Mouse (Mus musculus) midbrain, embryonic 13.5 days (tissue): ENCODE results near the gene Cog3. TPM values are rescaled to one million over a fixed set of nuclear protein-coding genes. Genes with fewer than 3 reads are reported as not detected.

Experiments used
- ATAC-seq: fragments of 200-750 bp; cut with Nextera tagmentation; 2 replicates; pipeline ENCODE4 v1.8.0; 2017; ENCODE audit warnings: mild to moderate bottlenecking, moderate TSS enrichment, moderate library complexity
- H3K27ac ChIP-seq: fragments of 300-500 bp; sonication (generic); 2 replicates; pipeline ENCODE4 v1.5.1; 2015; ENCODE audit warnings: inconsistent platforms, mild to moderate bottlenecking, moderate library complexity
- H3K27me3 ChIP-seq: fragments of 300-500 bp; sonication (generic); 2 replicates; pipeline ENCODE4 v1.6.1; 2015; ENCODE audit warnings: mild to moderate bottlenecking, inconsistent platforms
- H3K36me3 ChIP-seq: fragments of 300-500 bp; sonication (generic); 2 replicates; pipeline ENCODE4 v1.6.1; 2015; ENCODE audit warnings: mild to moderate bottlenecking, inconsistent platforms
- H3K4me1 ChIP-seq: fragments of 300-500 bp; sonication (generic); replicated peaks from 2 replicates; pipeline ENCODE4 v1.6.1; 2015; ENCODE audit warnings: inconsistent platforms
- H3K4me2 ChIP-seq: fragments of 300-500 bp; sonication (generic); replicated peaks from 2 replicates; pipeline ENCODE4 v1.6.1; 2015; ENCODE audit warnings: moderate library complexity, mild to moderate bottlenecking, inconsistent platforms
- H3K4me3 ChIP-seq: fragments of 300-500 bp; sonication (generic); replicated peaks from 2 replicates; pipeline ENCODE4 v1.5.1; 2015; ENCODE audit warnings: mild to moderate bottlenecking, inconsistent platforms
- H3K9ac ChIP-seq: fragments of 300-500 bp; sonication (generic); replicated peaks from 2 replicates; pipeline ENCODE4 v1.6.1; 2015; ENCODE audit warnings: mild to moderate bottlenecking, inconsistent platforms
- H3K9me3 ChIP-seq: fragments of 300-500 bp; sonication (generic); 2 replicates; pipeline ENCODE4 v1.6.1; 2016; ENCODE audit warnings: mild to moderate bottlenecking, inconsistent platforms
- WGBS: fragments of 180-500 bp; shearing (Covaris S2); methylation state at CpG from one replicate; pipeline ENCODE4 v1.1.7; 2015; 5-methylcytosine and 5-hydroxymethylcytosine counted together
- polyA plus RNA-seq: library from polyadenylated mRNA; unstranded; fragments of >200 nt; fragmentation: Nextera tagmentation; extraction: Ambion mirVana; gene quantifications from 2 replicates; pipeline ENCODE4 v1.2.1, GENCODE M21; 2015

Cog3 gene
- polyA plus RNA-seq, 1 experiment from 2014 or later = 20.5 TPM

DNA sequence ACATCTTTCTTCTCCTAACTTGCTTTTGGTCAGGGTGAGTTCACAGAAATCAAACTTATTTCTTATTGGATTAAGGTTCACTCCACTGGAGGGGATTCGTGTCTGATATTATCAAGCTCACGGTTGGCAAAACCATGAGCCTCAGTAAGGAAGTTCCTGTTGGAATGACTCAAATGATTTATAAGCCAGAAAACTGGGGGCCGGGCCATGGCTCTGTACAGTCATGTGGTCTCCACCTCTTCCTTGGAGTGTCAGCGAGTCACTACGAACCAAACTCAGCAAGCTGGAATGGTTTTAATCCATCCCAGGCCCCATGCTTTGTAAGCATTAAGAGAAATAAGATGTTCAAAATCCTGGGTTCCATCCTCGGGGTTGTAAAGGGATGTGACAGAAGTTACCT is 2.7 kb upstream of the Cog3 start:
- H3K9me3 ChIP-seq = no peaks in the 10 kb centered on the region
- H3K4me1 ChIP-seq = peaks cover 19% of the 10 kb centered on the region
- no peak overlapping the region for H3K4me3 ChIP-seq
- H3K4me2 ChIP-seq = no peak overlapping the region
- no peak overlapping the region for H3K9ac ChIP-seq
- 90% methylated on average over 6 of the region's 6 CpGs for WGBS
- peaks cover 2% of the 10 kb centered on the region for H3K36me3 ChIP-seq
- H3K27me3 ChIP-seq = peaks cover 7% of the 10 kb centered on the region; the same call in 1 of the 2 replicates
- ATAC-seq = no peak
- H3K27ac ChIP-seq = no peak overlapping the region

DNA sequence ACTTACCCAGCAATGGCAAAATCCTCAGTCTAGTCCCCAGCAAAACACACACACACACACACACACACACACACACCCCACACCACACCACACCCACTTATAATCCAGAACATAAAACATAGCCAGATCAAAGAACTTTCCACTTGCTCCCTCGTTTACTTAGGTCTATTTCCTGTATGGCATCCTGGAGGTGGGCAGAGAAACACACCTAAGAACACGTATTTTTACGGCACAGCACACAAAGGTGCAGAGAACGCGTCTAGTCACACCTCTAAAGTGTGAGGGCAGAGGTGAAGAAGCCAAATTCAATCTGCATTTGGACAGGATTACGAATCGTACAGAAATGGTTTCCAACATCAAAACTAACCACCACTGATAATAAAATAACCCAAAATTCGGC is 1.1 kb downstream of the Cog3 start:
- Histone ChIP-seq H3K4me3 (peak overlapping the region; percentile 98), H3K36me3 (no peaks in the 10 kb centered on the region), H3K27me3 (peaks cover 7% of the 10 kb centered on the region; the same call in 1 of the 2 replicates), H3K4me1 (peaks cover 36% of the 10 kb centered on the region), H3K9ac (peak overlapping the region; percentile 95; the same call in 1 of the 2 replicates), H3K9me3 (no peaks in the 10 kb centered on the region), H3K4me2 (peak overlapping the region; percentile 94), H3K27ac (no peak overlapping the region)
- no peak for ATAC-seq
- 79% methylated on average over 8 of the region's 8 CpGs for WGBS

DNA sequence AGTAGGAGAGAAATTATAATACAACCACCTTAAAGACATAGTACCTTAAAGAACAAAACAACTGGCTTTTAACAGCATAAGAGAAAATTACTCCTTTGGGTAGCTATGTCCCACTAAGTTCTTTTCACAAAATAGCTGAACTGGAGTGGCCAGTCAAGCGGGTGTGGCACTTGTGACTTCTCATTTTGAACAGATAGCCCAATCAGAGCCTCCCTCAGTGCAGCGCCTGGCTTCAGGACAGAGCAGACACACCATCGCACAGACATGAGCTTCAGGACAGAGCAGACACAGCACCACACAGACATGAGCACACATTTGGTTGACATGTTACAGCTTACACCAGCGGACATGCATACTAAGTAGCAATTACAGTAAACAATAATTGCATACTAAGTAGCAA is 3.3 kb downstream of the Cog3 start:
- no peak overlapping the region for H3K4me3 ChIP-seq
- H3K4me2 ChIP-seq = no peak overlapping the region
- no peak overlapping the region for H3K27ac ChIP-seq
- 90% methylated on average over 4 of the region's 4 CpGs for WGBS
- H3K9ac ChIP-seq = no peak overlapping the region; the same call in 1 of the 2 replicates
- no peak for ATAC-seq
- H3K27me3 ChIP-seq = no peaks in the 10 kb centered on the region
- peaks cover 10% of the 10 kb centered on the region for H3K36me3 ChIP-seq
- H3K4me1 ChIP-seq = peaks cover 36% of the 10 kb centered on the region
- H3K9me3 ChIP-seq = no peaks in the 10 kb centered on the region

DNA sequence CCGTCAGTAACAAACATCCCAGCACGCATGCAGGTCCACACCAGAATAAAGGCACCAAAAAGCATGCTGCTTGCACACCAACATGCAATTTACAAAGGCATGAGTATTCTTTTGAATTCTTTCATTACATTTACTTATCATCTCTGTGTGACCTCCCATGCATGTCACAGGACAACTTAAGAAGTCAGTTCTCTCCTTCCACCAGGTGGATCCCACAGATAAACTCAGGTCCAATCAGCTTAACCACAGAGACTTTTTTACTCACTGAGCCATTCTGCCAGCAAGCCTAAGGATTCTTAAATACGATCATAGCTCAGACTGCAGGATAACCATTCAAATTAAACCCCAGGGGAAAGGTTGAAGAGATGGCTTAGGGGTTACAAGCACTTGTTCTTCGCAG is 5.2 kb downstream of the Cog3 start:
- H3K27ac ChIP-seq = no peak overlapping the region
- H3K36me3 ChIP-seq = peaks cover 24% of the 10 kb centered on the region
- no peak overlapping the region for H3K4me3 ChIP-seq
- no peak for ATAC-seq
- H3K9ac ChIP-seq = no peak overlapping the region
- peaks cover 36% of the 10 kb centered on the region for H3K4me1 ChIP-seq
- 86% methylated on average over 4 of the region's 4 CpGs for WGBS
- no peaks in the 10 kb centered on the region for H3K9me3 ChIP-seq
- H3K27me3 ChIP-seq = no peaks in the 10 kb centered on the region
- no peak overlapping the region for H3K4me2 ChIP-seq

DNA sequence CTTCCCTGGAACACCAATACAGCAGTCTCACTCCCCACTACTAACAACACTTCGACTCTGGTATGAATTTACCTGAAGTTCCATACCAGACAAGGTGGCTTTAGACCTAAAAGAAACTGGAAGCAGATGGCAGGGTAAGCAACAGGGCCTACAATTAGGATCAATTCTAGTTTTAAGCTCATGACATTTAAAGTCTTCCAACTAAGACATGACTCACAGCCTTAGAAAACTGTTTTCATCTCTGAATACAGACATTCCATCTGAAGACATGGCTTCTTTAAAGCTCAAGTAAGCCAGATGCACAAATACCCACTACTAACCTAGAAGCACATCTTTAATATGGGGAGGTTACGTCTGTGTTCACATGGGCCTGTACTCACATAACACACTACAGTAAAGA is 6.4 kb downstream of the Cog3 start:
- Histone ChIP-seq H3K27ac (no peak overlapping the region), H3K9ac (no peak overlapping the region), H3K4me2 (no peak overlapping the region), H3K36me3 (peaks cover 27% of the 10 kb centered on the region), H3K4me3 (no peak overlapping the region), H3K27me3 (no peaks in the 10 kb centered on the region), H3K4me1 (peaks cover 28% of the 10 kb centered on the region), H3K9me3 (no peaks in the 10 kb centered on the region)
- WGBS = 96% methylated on average over 2 of the region's 2 CpGs
- no peak for ATAC-seq

DNA sequence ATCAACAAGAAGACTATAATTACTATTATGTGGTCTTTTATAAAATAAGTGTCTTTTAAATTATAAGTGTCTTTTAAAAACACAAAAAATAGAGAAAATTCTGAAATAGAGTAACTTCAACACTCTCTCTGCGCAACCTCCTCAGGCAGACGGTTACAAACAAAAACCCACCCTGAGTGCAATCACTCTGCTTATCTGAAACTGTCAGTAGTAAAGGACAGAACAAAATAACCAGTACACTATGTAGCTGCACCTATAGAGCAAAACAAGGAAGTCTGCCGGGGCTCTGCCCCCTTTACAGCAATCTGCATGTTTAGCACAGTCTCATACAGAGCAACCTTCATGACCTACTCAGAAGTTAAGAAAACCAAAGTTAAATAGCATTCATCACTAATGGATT is 12.4 kb downstream of the Cog3 start:
- H3K27ac ChIP-seq = no peak overlapping the region
- no peaks in the 10 kb centered on the region for H3K27me3 ChIP-seq
- H3K9me3 ChIP-seq = no peaks in the 10 kb centered on the region
- no peaks in the 10 kb centered on the region for H3K4me1 ChIP-seq
- H3K4me2 ChIP-seq = no peak overlapping the region
- no peak overlapping the region for H3K4me3 ChIP-seq
- 96% methylated on average over 3 of the region's 3 CpGs for WGBS
- no peak overlapping the region for H3K9ac ChIP-seq
- H3K36me3 ChIP-seq = peaks cover 69% of the 10 kb centered on the region
- ATAC-seq = no peak

DNA sequence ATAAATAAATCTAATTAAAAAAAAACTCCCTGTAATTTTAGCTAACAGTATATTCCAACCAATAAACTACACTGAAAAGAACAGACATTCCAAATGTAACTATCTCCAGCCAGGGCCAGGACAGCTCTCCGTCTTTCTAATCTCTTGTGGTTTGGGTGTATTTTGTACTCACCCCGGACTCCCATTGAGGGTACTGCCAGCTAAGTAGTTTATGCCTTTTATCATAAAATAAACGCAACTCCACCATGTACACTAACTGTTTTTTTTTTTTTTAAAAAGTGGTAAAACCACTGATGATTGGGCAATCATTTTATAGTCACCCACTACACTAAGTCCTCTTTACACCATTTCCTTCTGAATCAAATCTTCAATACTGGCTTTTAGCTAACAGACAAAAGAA is 18.7 kb downstream of the Cog3 start:
- 97% methylated on average over 3 of the region's 3 CpGs for WGBS
- ATAC-seq = no peak
- Histone ChIP-seq H3K27me3 (no peaks in the 10 kb centered on the region), H3K9me3 (no peaks in the 10 kb centered on the region), H3K36me3 (peaks cover 69% of the 10 kb centered on the region), H3K27ac (no peak overlapping the region), H3K4me1 (no peaks in the 10 kb centered on the region), H3K9ac (no peak overlapping the region), H3K4me2 (no peak overlapping the region), H3K4me3 (no peak overlapping the region)

DNA sequence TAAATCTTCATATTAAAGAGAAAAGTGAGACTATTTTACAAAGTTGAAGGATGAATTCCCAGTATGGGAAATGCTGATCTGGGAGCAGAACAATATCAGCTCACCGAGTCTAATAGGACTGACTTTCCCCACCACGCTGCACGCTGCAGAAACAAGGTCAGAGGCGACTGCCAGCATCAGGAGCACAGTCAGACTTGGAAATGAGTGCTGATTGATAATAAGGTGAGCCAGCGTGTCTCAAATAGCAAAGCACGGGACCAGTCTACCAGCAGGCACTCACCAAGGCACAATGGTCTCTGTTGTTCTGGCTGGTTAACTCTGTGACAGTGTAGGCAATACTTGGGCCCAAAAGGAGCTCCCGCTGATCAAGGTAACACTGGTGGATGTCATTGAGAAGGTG is 21.7 kb downstream of the Cog3 start:
- Histone ChIP-seq H3K9me3 (no peaks in the 10 kb centered on the region), H3K27me3 (no peaks in the 10 kb centered on the region), H3K4me3 (no peak overlapping the region), H3K36me3 (peaks cover 76% of the 10 kb centered on the region), H3K4me2 (no peak overlapping the region), H3K4me1 (no peaks in the 10 kb centered on the region), H3K9ac (no peak overlapping the region), H3K27ac (no peak overlapping the region)
- 88% methylated on average over 7 of the region's 7 CpGs for WGBS
- no peak for ATAC-seq

DNA sequence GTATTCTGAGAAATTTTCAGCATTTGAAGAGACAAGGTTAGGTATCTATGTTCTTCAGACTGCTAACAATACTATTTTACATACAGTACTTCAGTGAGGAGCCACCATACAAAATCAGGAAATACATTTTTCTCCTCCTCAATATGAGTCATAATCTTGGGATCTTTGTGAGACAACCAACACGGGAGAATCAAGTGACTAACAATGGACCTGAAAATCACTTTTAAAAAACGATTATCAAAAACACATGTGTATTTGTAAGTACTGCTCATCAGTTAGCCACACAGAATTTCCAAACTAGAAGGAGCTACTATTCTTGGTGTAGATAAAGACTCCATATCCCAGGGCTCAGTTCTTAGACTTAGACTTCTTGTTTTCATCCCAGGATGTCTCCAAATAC is 23.0 kb downstream of the Cog3 start:
- H3K4me1 ChIP-seq = no peaks in the 10 kb centered on the region
- H3K4me3 ChIP-seq = no peak overlapping the region
- no peak overlapping the region for H3K4me2 ChIP-seq
- no peak for ATAC-seq
- WGBS = 88% methylated on average over 2 of the region's 2 CpGs
- no peak overlapping the region for H3K27ac ChIP-seq
- H3K9me3 ChIP-seq = no peaks in the 10 kb centered on the region
- H3K27me3 ChIP-seq = no peaks in the 10 kb centered on the region
- H3K9ac ChIP-seq = no peak overlapping the region
- peaks cover 73% of the 10 kb centered on the region for H3K36me3 ChIP-seq

DNA sequence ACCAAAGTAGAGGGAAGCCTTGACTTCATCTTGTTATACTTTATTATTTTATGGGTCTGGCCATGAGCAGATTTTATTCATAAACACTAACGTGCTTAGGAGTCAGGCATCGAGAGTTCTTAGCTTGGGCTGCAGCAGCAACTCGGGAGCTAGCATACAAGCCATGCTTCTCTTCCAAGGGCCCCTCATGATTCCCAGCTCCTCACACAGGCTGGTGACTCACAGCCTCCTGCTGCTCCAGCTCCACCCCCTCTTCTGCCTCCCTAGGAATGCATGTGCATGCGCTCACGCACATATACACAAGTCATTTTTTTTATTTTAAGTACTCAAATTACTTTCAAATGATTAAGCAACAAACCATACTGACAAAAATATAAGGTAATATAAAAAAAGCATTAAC is 26.2 kb downstream of the Cog3 start:
- H3K27ac ChIP-seq = no peak overlapping the region
- H3K9ac ChIP-seq = no peak overlapping the region
- 95% methylated on average over 5 of the region's 5 CpGs for WGBS
- H3K9me3 ChIP-seq = no peaks in the 10 kb centered on the region
- ATAC-seq = no peak
- H3K4me1 ChIP-seq = no peaks in the 10 kb centered on the region
- no peak overlapping the region for H3K4me3 ChIP-seq
- H3K36me3 ChIP-seq = peaks cover 67% of the 10 kb centered on the region
- no peak overlapping the region for H3K4me2 ChIP-seq
- H3K27me3 ChIP-seq = no peaks in the 10 kb centered on the region

DNA sequence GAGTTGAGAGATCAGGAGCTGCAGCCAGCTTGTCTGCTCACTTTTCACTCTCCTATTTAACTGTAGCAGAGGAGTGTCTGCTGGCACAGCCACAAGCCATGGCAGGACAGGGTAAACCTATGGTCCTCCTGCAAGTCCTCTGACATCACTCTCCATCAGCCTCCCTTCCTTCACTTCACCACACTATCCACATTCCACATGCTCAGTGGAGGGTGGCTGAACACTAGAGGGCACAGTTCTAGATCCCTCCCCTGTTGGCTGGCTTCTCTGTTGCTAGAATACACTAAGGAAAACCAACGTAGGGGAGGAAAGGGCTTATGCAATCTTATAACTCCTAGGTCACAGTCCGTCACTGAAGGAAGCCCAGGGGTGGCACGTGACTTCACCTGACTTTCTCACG is 27.3 kb downstream of the Cog3 start:
- 73% methylated on average over 4 of the region's 4 CpGs for WGBS
- no peak overlapping the region for H3K4me3 ChIP-seq
- no peaks in the 10 kb centered on the region for H3K4me1 ChIP-seq
- H3K4me2 ChIP-seq = no peak overlapping the region
- no peaks in the 10 kb centered on the region for H3K9me3 ChIP-seq
- ATAC-seq = no peak
- no peak overlapping the region for H3K9ac ChIP-seq
- no peak overlapping the region for H3K27ac ChIP-seq
- peaks cover 65% of the 10 kb centered on the region for H3K36me3 ChIP-seq
- no peaks in the 10 kb centered on the region for H3K27me3 ChIP-seq

DNA sequence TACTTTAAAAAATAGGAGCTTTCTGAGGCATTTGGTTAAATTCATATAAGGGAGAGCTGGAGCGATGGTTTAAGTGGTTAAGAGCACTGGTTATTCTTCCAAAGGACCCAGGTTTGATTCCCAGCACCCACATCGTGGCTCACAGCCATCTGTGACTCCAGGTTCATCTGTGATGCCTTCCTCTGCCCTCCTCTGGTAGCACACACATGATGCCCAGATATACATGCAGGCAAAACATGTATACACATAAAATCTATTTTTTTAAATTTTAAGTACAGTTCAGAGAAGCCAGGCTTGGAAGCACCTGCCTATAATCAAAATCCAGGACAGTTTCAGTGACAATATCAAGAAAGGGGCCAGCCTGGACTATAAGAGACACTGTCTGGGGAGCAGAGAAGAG is 31.5 kb downstream of the Cog3 start:
- H3K36me3 ChIP-seq = peaks cover 76% of the 10 kb centered on the region
- H3K9me3 ChIP-seq = no peaks in the 10 kb centered on the region
- no peak overlapping the region for H3K4me3 ChIP-seq
- ATAC-seq = no peak
- H3K27ac ChIP-seq = no peak overlapping the region
- no peak overlapping the region for H3K4me2 ChIP-seq
- no peaks in the 10 kb centered on the region for H3K27me3 ChIP-seq
- no peak overlapping the region for H3K9ac ChIP-seq
- WGBS = 95% methylated on average over 2 of the region's 2 CpGs
- H3K4me1 ChIP-seq = no peaks in the 10 kb centered on the region

DNA sequence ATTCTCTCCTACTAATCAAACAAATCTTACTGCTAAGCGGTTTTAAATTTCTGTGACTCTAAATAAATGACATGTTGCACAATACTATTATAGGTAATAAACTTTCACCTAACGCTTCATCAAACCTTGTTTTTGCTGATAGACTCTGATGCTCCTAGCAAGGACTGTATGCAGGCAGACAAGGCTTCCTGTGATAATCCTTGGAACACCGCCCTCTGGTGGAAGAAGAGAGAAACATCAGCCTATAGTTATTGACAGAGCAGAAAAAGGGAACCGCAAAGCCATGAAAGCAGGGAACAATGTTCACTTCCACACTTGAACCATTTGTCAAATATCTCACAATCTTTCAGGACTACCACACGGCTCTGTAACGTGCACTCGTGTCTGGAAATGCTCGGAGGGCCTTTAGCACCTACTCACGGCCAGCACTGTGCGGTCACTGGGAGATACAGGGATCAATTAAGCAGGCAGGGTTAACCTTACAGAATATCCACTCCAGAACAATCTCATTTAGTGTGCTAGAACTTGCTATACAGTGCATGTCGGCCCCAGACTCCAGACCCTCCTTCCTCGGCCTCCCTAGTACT is 32.2 kb downstream of the Cog3 start:
- ATAC-seq = 0 out of 2 replicates have a peak, but pooled peaks have one; percentile 70
- 60% methylated on average over 12 of the region's 12 CpGs for WGBS
- H3K9ac ChIP-seq = no peak overlapping the region

More for the DNA sequence above, 32.2 kb downstream of the Cog3 start:
- Histone ChIP-seq H3K4me3 (no peak overlapping the region), H3K9me3 (no peaks in the 10 kb centered on the region), H3K36me3 (peaks cover 73% of the 10 kb centered on the region), H3K27me3 (no peaks in the 10 kb centered on the region), H3K27ac (no peak overlapping the region), H3K4me2 (no peak overlapping the region), H3K4me1 (no peaks in the 10 kb centered on the region)
